Mouse (Mus musculus): ENCODE results near the gene Rangap1.

Rangap1 gene

GRCm38 (mm10) chr15:81744992-81745600 lies at the start of gene Rangap1, which contains the start of gene Zc3h7b:
TSS of gene Rangap1 (minus strand) at chr15:81745530.
TSS of gene Zc3h7b (plus strand) at chr15:81745057.
- peak; percentile 83 to 85 for DNase-seq (ENCODE audit: low spot score in 2 of 2)

DNA sequence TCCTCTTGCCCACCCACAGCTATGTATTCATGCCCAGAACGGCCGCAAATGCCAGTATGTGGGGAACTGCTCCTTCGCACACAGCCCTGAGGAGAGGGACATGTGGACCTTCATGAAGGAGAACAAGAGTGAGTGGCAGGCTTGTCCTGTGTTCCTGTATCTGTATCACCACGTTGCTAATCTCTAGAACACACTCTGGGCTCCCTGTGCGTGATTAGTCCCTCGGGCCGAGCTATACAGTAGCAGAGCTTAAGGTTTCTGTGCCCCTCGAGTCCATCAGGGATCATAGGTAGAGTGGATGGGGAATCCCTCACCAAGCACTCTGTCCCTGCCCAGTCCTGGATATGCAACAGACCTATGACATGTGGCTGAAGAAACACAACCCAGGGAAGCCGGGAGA lies 47.1 kb upstream of the Rangap1 start:
- no peak for DNase-seq (ENCODE audit: low spot score in 2 of 2)

GRCm38 (mm10) chr15:81787525-81787924 lies 42.2 kb upstream of the Rangap1 start:
- DNase-seq (ENCODE audit: low spot score in 2 of 2) = no peak

DNA sequence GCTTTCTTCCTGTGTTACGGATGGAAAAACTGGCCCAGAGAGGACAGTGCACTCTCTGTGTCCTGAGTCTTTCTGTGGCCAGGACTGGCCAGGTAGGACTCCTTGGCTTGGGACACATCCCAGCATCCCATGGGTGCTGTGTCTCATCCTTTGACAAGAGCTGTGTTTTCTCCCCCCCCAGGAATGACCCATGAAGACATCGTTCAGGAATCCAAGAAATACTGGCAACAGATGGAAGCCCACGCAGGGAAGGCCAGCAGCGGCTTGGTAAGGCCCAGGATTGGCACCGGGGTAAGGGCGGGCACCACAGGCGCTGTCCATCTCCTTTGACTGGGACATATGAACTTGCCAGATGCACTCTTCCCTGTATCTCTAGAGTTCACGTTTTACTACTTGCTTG lies 40.4 kb upstream of the Rangap1 start:
- no peak for DNase-seq (ENCODE audit: low spot score in 2 of 2)

- no peak for DNase-seq (ENCODE audit: low spot score in 2 of 2)
These were observed 39.4 kb upstream of the Rangap1 start for GRCm38 (mm10) chr15:81784762-81785161.

DNA sequence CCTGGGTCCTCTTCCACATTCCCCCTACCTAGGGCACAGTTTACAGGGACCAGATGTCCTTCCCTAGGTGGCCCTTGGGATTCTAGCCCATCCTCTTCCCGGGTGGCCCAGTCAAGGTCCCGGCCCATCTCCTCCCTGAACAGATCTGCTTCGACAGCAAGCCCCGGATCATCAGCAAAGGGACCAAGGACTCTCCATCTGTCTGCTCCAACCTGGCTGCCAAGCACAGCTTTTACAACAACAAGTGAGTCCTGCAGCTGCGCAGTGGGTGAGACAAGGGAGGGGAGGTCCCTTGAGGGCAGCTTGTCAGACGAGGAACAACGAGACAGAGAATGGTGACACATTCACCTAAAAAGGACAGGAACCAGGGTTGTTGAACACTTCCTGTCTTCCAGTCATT lies 36.5 kb upstream of the Rangap1 start:
- DNase-seq (ENCODE audit: low spot score in 2 of 2) = no peak

- no peak for DNase-seq (ENCODE audit: low spot score in 2 of 2)
These were observed 31.5 kb upstream of the Rangap1 start for GRCm38 (mm10) chr15:81776631-81777422.

GRCm38 (mm10) chr15:81774505-81775171 lies 29.3 kb upstream of the Rangap1 start:
- DNase-seq (ENCODE audit: low spot score in 2 of 2) = no peak

GRCm38 (mm10) chr15:81772431-81773120 lies 27.2 kb upstream of the Rangap1 start:
- no peak for DNase-seq (ENCODE audit: low spot score in 2 of 2)

- DNase-seq (ENCODE audit: low spot score in 2 of 2) = no peak
These were observed 23.7 kb upstream of the Rangap1 start for GRCm38 (mm10) chr15:81769037-81769436.

DNA sequence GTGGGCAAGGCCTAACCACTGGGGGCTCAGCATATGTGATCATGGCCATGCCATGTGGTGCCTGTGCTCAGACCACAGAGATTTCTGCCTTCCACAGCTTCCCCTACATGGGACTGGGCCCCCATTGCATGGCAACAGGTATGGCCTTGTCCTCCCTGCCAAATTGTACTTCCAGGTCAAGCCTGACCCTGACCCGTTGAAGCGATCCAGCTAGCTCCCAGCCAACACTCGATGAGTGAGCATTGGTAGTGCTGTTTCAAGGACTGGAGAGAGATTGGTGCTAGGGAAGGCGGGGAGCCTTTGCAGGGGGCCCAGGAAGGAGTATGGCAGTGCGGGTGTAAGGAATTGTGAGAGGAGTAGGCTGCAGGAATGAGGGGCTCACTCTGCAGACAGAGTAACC lies 21.1 kb upstream of the Rangap1 start:
- DNase-seq (ENCODE audit: low spot score in 2 of 2) = no peak

DNA sequence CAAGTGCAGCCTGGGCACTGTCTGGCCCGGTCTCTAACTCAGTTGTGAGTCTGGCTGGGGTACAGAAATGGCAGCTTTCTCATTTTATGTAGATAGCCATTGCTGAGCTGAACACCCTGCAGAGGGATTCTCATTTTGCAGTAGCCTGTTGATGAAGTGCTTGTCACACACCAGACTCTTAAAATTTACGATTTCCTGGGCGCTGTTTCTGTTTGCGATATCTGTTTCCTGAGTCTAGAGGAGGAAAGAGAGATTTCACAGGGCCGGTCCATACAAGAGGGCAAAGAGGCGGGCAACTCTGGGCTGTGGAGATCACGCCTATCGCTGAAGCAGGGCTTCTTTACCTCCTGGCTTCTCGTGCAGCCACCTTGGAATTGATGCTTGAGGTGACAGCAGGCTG lies 20.3 kb upstream of the Rangap1 start:
- DNase-seq (ENCODE audit: low spot score in 2 of 2) = no peak

DNA sequence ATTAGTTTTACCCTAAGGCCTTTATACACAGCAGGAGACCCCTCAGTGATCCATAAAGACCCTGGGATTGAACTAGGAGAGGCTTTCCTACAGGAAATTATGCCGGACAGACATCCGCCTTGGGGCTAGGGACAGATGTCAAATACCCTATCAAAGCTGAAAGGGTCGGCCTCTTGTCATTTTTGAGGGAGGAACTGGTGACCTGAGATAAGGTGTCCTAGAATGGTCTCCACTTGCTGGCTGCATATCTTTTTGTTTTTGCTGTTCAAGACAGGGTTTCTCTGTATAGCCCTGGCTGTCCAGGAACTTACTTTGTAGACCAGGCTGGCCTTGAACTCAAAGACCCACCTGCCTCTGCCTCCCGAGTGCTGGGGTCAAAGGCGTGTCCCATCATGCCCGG lies 19.2 kb upstream of the Rangap1 start:
- no peak for DNase-seq (ENCODE audit: low spot score in 2 of 2)

- no peak for DNase-seq (ENCODE audit: low spot score in 2 of 2)
These were observed 16.6 kb upstream of the Rangap1 start for GRCm38 (mm10) chr15:81761959-81762358.

GRCm38 (mm10) chr15:81761381-81761780 lies 16.1 kb upstream of the Rangap1 start:
- DNase-seq (ENCODE audit: low spot score in 2 of 2) = no peak

- no peak for DNase-seq (ENCODE audit: low spot score in 2 of 2)
These were observed 15.2 kb upstream of the Rangap1 start for GRCm38 (mm10) chr15:81760361-81761079.

DNA sequence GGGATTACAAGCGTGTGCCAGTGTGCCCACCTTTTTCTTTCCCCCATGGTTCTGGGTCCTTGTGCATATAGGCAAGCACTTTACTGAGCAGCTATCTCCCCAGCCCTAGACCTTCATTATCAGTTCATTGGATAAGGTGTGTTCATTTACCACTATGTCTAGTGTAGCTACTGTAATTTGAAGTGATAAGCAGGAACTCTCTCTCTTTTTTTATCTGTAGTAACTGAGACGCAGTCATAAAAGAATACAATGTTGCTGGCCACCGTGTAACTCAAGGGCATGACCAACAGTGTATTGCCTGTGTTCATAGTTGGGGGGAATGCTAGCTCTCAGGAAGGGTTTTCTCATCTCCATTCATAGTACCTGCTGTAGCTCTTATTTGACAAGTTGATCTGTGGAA lies 14.2 kb upstream of the Rangap1 start:
- no peak for DNase-seq (ENCODE audit: low spot score in 2 of 2)

DNA sequence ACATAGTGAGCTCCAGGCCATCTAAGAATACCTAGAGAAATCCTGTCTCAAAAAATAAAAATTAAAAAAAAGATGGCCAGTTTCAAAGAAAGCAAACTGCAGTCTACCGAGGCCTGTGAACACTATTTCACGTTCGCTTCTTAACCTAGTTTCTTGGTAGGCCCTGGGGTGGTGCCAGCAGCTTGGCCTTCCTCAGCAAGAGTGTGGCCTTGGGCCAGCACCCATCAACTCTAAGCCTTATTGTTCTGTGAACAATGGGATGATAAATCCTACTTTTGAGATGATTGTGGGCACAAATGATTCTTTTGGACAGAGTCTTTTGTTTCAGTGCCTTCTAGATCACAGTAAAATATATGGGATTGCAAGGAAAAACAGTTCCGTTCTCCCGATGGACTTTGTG lies 13.4 kb upstream of the Rangap1 start:
- DNase-seq (ENCODE audit: low spot score in 2 of 2) = no peak

DNA sequence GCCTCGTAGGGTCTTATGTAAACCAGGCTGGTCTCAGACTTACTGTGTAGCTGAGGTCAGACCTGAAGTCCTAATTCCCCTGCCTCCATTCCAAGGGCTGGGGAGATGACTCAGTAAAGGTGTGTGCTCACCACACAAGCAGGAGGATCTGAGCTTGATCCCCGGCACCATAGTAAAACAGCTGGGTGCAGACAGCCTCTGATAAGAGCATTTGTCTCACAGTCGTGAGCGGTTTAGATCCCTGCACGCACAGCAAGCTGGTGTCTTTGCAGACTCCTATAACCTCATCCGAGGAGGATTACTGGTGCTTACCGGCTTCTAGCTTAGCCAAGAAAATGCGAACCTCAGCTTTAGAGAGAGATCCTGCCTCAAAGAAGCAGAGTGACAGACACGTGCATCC lies 8.3 kb upstream of the Rangap1 start:
- DNase-seq (ENCODE audit: low spot score in 2 of 2) = no peak

GRCm38 (mm10) chr15:81749742-81750141 lies 4.4 kb upstream of the Rangap1 start:
- DNase-seq (ENCODE audit: low spot score in 2 of 2) = no peak

GRCm38 (mm10) chr15:81745601-81746114 lies 328 bp upstream of the Rangap1 start:
- peak; percentile 79 to 81 for DNase-seq (ENCODE audit: low spot score in 2 of 2)

Data from right cerebral cortex, postnatal 10 days (tissue).